Mouse (Mus musculus) left cerebral cortex, adult 2 months (tissue): ENCODE data around the gene Dis3l2. TPM values are rescaled to one million over a fixed set of nuclear protein-coding genes. Genes with fewer than 3 reads are reported as not detected.

Experiments
- DNase-seq, 2 experiments: peaks; one replicate each; pipeline ENCODE4 v3.0.0; 2021 to 2022; ENCODE audit warnings: low spot score in 2 of 2, mixed read lengths in 1 of 2; ENCODE audit errors: extremely low spot score in 1 of 2
- H3K27ac ChIP-seq: fragments of 200-600 bp; 2 replicates; pipeline ENCODE4 v1.8.1; 2022
- H3K4me3 ChIP-seq: fragments of 200-600 bp; 2 replicates; pipeline ENCODE4 v1.8.1; 2022
- CTCF ChIP-seq: fragments of 200-600 bp; IDR thresholded peaks from 2 replicates; pipeline ENCODE4 v1.8.1; 2022; ENCODE audit warnings: antibody characterized with exemption, mild to moderate bottlenecking, moderate library complexity
- intact Hi-C: fragments of 180-260 bp; cut with DNase I; formaldehyde crosslinking; loops from one replicate; pipeline ENCODE4 v1.15.1; 2025
- total RNA-seq, 2 experiments: library from RNA; stranded (reverse); gene quantifications; 2 replicates each; pipeline ENCODE4 v1.2.3; 2021

Dis3l2 gene
- total RNA-seq, 2 experiments from 2014 or later = 25.5 to 29.0 TPM

DNA sequence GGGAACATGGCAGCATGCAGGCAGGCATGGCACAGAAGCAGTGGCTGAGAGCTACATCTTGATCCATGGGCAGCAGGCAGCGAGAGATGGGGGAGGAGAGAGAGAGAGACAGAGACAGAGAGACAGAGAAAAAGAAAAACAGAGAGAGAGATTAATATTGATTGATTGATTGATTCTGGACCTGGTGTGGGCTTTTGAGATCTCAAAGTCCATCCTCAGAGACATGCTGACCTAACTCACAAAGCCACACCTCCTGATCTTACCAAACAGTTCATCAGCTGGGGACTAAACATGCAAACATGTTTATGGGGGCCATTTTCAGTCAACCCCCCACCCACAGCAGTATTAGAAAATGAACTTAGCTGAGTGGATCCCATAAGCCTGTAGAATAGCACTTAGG lies 321.4 kb downstream of the Dis3l2 start:
- DNase-seq = no peak
- Histone ChIP-seq H3K27ac (no peak overlapping the region), H3K4me3 (no peak overlapping the region)
- intact Hi-C loops = no loop called here
- no peak for TF ChIP-seq CTCF

GRCm38 (mm10) chr1:87028786-87029185 lies 325.2 kb downstream of the Dis3l2 start:
- no peak overlapping the region for H3K4me3 ChIP-seq
- no peak for TF ChIP-seq CTCF
- H3K27ac ChIP-seq = no peak overlapping the region
- DNase-seq = no peak
- intact Hi-C loops = no loop called here

DNA sequence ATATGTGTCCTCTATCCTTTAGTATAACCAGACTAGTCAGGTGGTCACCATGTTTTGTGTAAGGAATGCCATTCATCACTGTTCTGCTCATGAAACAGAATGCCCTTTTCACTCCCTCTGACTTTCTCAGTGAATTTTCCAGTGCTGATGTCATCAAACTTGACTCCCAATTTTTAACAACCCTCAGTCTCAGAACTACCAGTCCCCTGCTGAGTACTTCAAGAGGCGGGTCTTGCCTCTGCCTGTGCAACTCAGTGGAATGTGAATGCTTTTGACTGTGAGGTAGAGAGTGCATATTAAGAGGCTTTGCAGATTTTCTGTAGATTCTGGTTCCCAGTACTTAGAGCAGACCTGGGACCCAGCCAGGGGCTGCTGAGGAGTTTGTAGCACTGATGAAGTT lies 327.0 kb downstream of the Dis3l2 start:
- H3K27ac ChIP-seq = no peak overlapping the region
- no peak overlapping the region for H3K4me3 ChIP-seq
- no peak for DNase-seq
- intact Hi-C loops = no loop called here
- TF ChIP-seq CTCF = no peak

DNA sequence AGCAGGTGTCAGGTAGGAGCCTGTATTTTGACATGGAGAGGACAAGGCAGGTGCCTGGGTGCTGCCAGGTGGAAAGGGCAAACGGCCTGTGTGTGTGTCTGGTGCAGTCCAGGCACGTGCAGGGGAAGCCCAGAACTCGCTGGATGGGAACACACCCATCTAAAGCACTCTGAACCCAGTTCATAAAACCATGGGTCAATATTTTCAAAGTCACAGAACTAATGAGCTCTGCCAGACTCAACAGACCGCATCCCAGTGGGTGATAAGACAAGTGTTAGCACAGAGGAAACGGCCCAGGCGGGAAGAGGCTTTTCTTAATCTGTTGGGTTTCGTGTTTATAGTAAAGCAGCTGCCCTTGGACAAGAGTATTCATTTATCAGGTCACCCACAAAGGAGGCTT lies 328.9 kb downstream of the Dis3l2 start:
- Histone ChIP-seq H3K4me3 (no peak overlapping the region), H3K27ac (no peak overlapping the region)
- no peak for TF ChIP-seq CTCF
- intact Hi-C loops = no loop called here
- no peak for DNase-seq

DNA sequence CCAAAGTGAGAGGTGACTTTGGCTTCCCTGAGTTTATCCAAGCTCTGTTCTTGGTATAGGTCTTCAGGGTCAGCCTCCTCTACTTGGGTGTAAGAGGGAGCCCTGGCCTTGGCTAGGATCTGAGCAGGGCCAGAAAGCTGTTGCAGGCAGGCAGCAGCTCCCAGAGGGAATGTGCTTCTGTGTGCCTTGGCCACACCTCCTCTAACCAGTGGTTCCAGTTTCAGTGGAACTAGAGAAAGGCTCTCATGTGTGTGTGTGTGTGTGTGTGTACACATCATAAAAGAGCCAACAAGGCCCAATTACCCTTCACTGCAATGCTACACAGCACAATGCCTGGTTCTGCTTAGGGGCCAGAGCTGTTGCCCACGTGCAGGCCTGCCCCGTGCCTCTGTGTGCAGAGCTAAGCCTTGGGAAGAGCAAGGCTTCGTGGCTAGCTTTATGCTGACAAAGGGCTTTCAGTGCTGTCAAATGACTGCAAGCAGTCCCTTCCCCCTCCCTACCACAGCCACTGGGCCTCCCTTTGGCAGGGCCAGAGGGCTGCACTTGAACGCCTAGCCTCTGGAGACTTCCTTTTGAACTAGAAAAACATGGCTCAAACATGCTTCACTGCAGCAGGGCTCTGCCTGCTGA lies 332.0 kb downstream of the Dis3l2 start:
- no peak for TF ChIP-seq CTCF
- DNase-seq = no peak
- Histone ChIP-seq H3K27ac (no peak overlapping the region), H3K4me3 (no peak overlapping the region)
- intact Hi-C loops = no loop called here

DNA sequence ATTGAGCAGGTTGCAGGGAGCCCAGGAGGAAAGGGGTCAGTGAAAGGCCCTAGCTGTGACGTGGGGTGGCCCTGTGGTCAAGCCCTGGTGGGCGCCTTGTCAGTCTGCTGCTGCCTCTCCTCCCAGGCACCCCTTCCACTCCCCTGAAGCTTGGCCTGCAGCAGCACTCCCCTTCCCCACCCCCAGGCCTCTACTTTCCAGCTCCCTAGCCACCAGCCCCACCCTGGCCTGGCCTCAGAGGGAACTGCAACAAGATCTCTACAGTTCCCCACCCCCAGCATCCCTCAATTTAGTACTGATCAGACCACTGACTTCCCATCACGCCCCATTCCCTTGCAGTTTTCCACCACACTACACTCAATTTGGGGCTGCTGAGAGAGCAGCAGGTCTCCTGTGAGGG lies 332.7 kb downstream of the Dis3l2 start:
- TF ChIP-seq CTCF = no peak
- no peak overlapping the region for H3K4me3 ChIP-seq
- H3K27ac ChIP-seq = no peak overlapping the region
- DNase-seq = no peak
- intact Hi-C loops = no loop called here

GRCm38 (mm10) chr1:87038477-87039070 lies 335.0 kb downstream of the Dis3l2 start:
- TF ChIP-seq CTCF = no peak
- no peak for DNase-seq

GRCm38 (mm10) chr1:87041119-87041518 lies 337.5 kb downstream of the Dis3l2 start:
- no peak overlapping the region for H3K27ac ChIP-seq
- DNase-seq = peak; percentile 70 to 76
- intact Hi-C loops = loop anchor here (10.0 kb wide), 1 partner anchor 276 kb away; no protein-coding TSS in a partner anchor
- H3K4me3 ChIP-seq = no peak overlapping the region
- peak; percentile 90 for TF ChIP-seq CTCF

More at GRCm38 (mm10) chr1:87038477-87039070, 335.0 kb downstream of the Dis3l2 start:
- intact Hi-C loops = no loop called here
- H3K27ac ChIP-seq = no peak overlapping the region
- H3K4me3 ChIP-seq = no peak overlapping the region

DNA sequence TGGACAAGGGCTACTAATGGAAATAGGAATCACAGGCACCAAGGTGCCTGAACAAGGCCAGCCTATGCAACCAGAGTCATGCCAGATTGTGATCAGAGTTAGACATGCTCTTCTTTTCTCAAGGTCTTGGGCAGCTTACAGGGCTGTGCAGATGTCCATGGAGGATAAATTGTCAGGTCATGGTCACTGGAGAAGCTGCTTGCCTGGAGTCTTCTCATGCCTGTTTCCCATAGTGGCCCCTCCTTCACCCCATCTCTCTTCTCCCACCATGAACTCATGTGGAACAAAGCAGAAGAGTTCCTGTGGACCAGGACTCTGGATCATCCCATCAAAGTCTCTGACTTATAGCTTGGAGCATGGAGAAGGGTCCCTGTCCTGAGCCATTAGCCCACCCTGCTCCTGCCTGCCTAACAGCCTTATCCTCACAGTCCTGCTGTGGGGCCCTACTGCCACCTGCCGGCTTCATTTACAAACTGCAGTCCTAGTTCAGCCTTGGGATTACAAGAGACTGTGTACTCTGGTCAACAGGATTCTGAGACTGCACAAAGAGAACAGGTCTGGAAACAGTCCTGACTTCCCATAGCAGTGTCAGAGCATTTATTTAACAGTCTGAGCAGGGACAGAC lies 338.3 kb downstream of the Dis3l2 start:
- DNase-seq = peak; percentile 74 to 82
- intact Hi-C loops = loop anchor here (1.0 to 10.0 kb wide), 4 partner anchors 277 to 425 kb away; no protein-coding TSS in a partner anchor

DNA sequence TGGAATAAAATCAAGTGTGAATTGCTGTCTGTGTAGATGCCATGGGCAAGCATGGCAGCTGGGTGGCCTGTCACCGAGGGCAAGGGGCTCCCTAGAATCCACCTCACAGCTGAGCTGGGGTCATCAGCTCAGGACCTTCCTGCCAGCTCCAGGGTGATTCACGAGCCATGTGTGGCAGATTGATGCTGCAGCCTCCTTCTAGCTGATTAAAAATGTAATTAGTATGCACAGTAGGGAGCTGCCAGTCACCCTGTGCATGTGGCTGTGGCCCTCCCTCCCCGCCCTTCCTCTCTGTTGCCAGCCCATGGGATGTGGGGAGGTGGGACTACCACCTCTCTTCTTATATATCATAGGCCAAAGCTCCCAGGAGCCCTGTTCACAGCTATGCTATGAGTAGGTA lies 346.5 kb downstream of the Dis3l2 start:
- DNase-seq = no peak
- no peak overlapping the region for H3K27ac ChIP-seq
- intact Hi-C loops = no loop called here
- TF ChIP-seq CTCF = no peak
- H3K4me3 ChIP-seq = no peak overlapping the region

More for the DNA sequence above, 338.3 kb downstream of the Dis3l2 start:
- Histone ChIP-seq H3K4me3 (no peak overlapping the region), H3K27ac (no peak overlapping the region)
- peak; percentile 97 for TF ChIP-seq CTCF

- intact Hi-C loops = no loop called here
- no peak overlapping the region for H3K4me3 ChIP-seq
- TF ChIP-seq CTCF = no peak
- H3K27ac ChIP-seq = no peak overlapping the region
- DNase-seq = no peak
Observed at GRCm38 (mm10) chr1:87050700-87051099, 347.1 kb downstream of the Dis3l2 start.

DNA sequence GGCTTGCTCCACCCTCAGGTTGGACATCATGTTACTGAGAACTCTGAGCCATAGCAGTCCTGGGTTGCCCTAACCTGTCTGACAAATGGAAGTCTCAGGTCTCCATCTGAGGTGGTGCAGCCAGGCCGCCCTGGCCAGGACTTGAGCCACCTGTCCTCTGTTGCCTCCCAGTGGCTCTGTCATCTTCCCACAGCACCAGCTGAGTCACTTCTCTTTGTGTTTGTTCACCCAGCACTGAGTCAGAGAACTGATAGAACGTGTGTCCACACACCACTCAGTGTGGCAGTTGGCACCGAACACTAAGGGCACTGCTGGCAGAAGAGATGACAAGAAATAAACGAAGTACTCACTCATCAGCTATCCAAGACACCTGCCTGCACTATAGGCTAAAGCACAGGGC lies 347.8 kb downstream of the Dis3l2 start:
- DNase-seq = peak in 1 of 2 experiments; percentile 16
- Histone ChIP-seq H3K27ac (no peak overlapping the region), H3K4me3 (no peak overlapping the region)
- no peak for TF ChIP-seq CTCF
- intact Hi-C loops = no loop called here
